Mouse (Mus musculus): Measurements from ENCODE around the gene Mrps27. TPM values are rescaled to one million over a fixed set of nuclear protein-coding genes. Genes with fewer than 3 reads are reported as not detected.

Mrps27 gene
- total and polyA plus RNA-seq, 3 experiments: 32.6 to 64.8 (median 46.8) TPM

- no peak for DNase-seq (ENCODE audit: extremely low read depth)
- peaks cover 5 to 24% of the 10 kb centered on the region in 2 experiments for H3K4me1 ChIP-seq (ENCODE audit: control insufficient read depth in 1 of 2, insufficient read depth in 2 of 2)
- no peaks in the 10 kb centered on the region for H3K9me3 ChIP-seq (replicated peaks; ENCODE audit: low read length)
- in situ Hi-C loops (cut with MboI; ENCODE audit: low pct_ligation_motif_present, low pct_unique_long_range_greater_than_20kb, low sequenced_read_pairs): no loop called here
- H3K4me3 ChIP-seq (replicated peaks in 1 of 3; ENCODE audit: low read depth in 2 of 3, low read length in 2 of 3, poor library complexity in 1 of 3): no peak overlapping the region
- dilution Hi-C loops (cut with MboI; ENCODE audit: extremely low pct_ligation_motif_present, extremely low pct_unique_long_range_greater_than_20kb, low sequenced_read_pairs): loop anchor here (25.0 kb wide), 1 partner anchor 113 kb away; the partner anchor contains the start of gene Map1b
- peaks cover 33 to 81% of the 10 kb centered on the region in 2 experiments for H3K36me3 ChIP-seq (replicated peaks in 1 of 2; ENCODE audit: control insufficient read depth in 1 of 2, insufficient read depth in 1 of 2, low read length in 1 of 2)
- H3K9ac ChIP-seq (ENCODE audit: insufficient read depth, low read depth): no peak overlapping the region
- H3K27me3 ChIP-seq (replicated peaks): no peaks in the 10 kb centered on the region
- H3K27ac ChIP-seq (ENCODE audit: insufficient read depth, low read depth): no peak overlapping the region
- TF ChIP-seq CHD1 (IDR thresholded peaks at IDR 0.05; ENCODE audit: low read depth, low read length): no peak
- TF ChIP-seq TBP (conservative IDR thresholded peaks at IDR 0.05; ENCODE audit: low read depth, low read length): no peak
- TF ChIP-seq GABPA (IDR thresholded peaks at IDR 0.05; ENCODE audit: insufficient replicate concordance, low read depth, low read length): no peak
- no peak for TF ChIP-seq ETS1 (conservative IDR thresholded peaks at IDR 0.05; ENCODE audit: low read depth, low read length)
- no peak for TF ChIP-seq HCFC1 (IDR thresholded peaks at IDR 0.05; ENCODE audit: low read depth, low read length)
- TF ChIP-seq USF2 (conservative IDR thresholded peaks at IDR 0.05; ENCODE audit: low read depth, low read length): no peak
- TF ChIP-seq POLR2AphosphoS2 (IDR thresholded peaks at IDR 0.05; ENCODE audit: low read depth, low read length): no peak
- no peak for TF ChIP-seq NELFE (IDR thresholded peaks at IDR 0.05; ENCODE audit: low read depth, low read length)
- TF ChIP-seq RAD21 (IDR thresholded peaks at IDR 0.05; ENCODE audit: low read depth, low read length): no peak
- TF ChIP-seq ELF1 (IDR thresholded peaks at IDR 0.05; ENCODE audit: low read depth, low read length): no peak
- TF ChIP-seq USF1 (IDR thresholded peaks at IDR 0.05; ENCODE audit: low read depth, low read length): no peak
- no peak for TF ChIP-seq ZKSCAN1 (IDR thresholded peaks at IDR 0.05; ENCODE audit: borderline replicate concordance, low read depth, low read length)
- no peak for TF ChIP-seq NRF1 (IDR thresholded peaks at IDR 0.05; ENCODE audit: low read depth, low read length)
- TF ChIP-seq JUN (IDR thresholded peaks at IDR 0.05; ENCODE audit: insufficient read depth, low read depth, low read length): no peak
- no peak for TF ChIP-seq CHD2 (IDR thresholded peaks at IDR 0.05; ENCODE audit: low read length)
- no peak for TF ChIP-seq MAZ (IDR thresholded peaks at IDR 0.05; ENCODE audit: low read depth, low read length)
- TF ChIP-seq ZC3H11A (IDR thresholded peaks at IDR 0.05; ENCODE audit: low read depth, low read length): no peak
- no peak for TF ChIP-seq JUND (conservative IDR thresholded peaks at IDR 0.05; ENCODE audit: low read depth, low read length)
- no peak for TF ChIP-seq MAFK (IDR thresholded peaks at IDR 0.05; ENCODE audit: insufficient replicate concordance, low read length)
- TF ChIP-seq MAX (IDR thresholded peaks at IDR 0.05; ENCODE audit: low read length): no peak
- H3K4me2 ChIP-seq (ENCODE audit: insufficient read depth, low read depth, poor library complexity, severe bottlenecking): no peak overlapping the region
- no peaks in the 10 kb centered on the region for H3K79me2 ChIP-seq (replicated peaks; ENCODE audit: control insufficient read depth, extremely low read depth, insufficient read depth, poor library complexity, severe bottlenecking)
These were observed 54.8 kb downstream of the Mrps27 start for GRCm38 (mm10) chr13:99399373-99399772.

DNA sequence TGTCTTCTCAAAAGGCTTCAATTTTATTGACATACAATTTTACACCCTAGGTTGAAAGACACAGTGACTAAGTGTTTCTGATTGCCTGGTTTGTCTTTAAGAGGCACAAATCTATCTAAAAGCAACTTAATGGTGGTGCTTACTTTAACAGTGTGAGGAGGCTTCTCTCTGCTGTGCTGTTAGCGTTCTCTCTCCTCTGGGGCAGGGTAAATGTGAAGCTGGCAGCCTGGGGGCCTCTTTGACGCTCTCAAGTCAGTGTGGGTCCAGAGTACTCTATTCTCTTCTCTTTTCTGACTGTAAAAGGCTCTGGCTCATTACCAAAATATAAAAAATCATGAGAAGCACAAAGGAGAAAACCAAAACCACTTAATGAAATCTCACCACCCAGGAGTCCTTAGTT, 64.6 kb downstream of the Mrps27 start:
- Histone ChIP-seq H3K27me3 (replicated peaks) (no peaks in the 10 kb centered on the region), H3K36me3 (replicated peaks in 1 of 2; ENCODE audit: control insufficient read depth in 1 of 2, insufficient read depth in 1 of 2, low read length in 1 of 2) (peaks cover 75 to 93% of the 10 kb centered on the region in 2 experiments), H3K4me3 (replicated peaks in 1 of 3; ENCODE audit: low read depth in 2 of 3, low read length in 2 of 3, poor library complexity in 1 of 3) (no peak overlapping the region), H3K4me2 (ENCODE audit: insufficient read depth, low read depth, poor library complexity, severe bottlenecking) (no peak overlapping the region), H3K9ac (ENCODE audit: insufficient read depth, low read depth) (no peak overlapping the region), H3K79me2 (replicated peaks; ENCODE audit: control insufficient read depth, extremely low read depth, insufficient read depth, poor library complexity, severe bottlenecking) (no peaks in the 10 kb centered on the region), H3K4me1 (ENCODE audit: control insufficient read depth in 1 of 2, insufficient read depth in 2 of 2) (peaks cover 0 to 7% of the 10 kb centered on the region in 2 experiments; a peak in 1 of 4 replicates), H3K9me3 (replicated peaks; ENCODE audit: low read length) (no peaks in the 10 kb centered on the region), H3K27ac (ENCODE audit: insufficient read depth, low read depth) (no peak overlapping the region)
- TF ChIP-seq SMC3 (IDR thresholded peaks at IDR 0.05; ENCODE audit: low read depth, low read length): no peak
- no peak for TF ChIP-seq NRF1 (IDR thresholded peaks at IDR 0.05; ENCODE audit: low read depth, low read length)
- no peak for TF ChIP-seq BHLHE40 (IDR thresholded peaks at IDR 0.05; ENCODE audit: low read depth, low read length)
- TF ChIP-seq ELF1 (IDR thresholded peaks at IDR 0.05; ENCODE audit: low read depth, low read length): no peak
- TF ChIP-seq RCOR1 (conservative IDR thresholded peaks at IDR 0.05; ENCODE audit: low read depth, low read length): no peak
- no peak for TF ChIP-seq MEF2A (IDR thresholded peaks at IDR 0.05; ENCODE audit: borderline replicate concordance, low read depth, low read length)
- dilution Hi-C loops (cut with MboI; ENCODE audit: extremely low pct_ligation_motif_present, extremely low pct_unique_long_range_greater_than_20kb, low sequenced_read_pairs) (no loop called here), in situ Hi-C loops (cut with MboI; ENCODE audit: low pct_ligation_motif_present, low pct_unique_long_range_greater_than_20kb, low sequenced_read_pairs) (no loop called here)
- DNase-seq (ENCODE audit: extremely low read depth): no peak
